28 mouse cellular contexts compared by ENCODE assay signal in the genomic region with DNA sequence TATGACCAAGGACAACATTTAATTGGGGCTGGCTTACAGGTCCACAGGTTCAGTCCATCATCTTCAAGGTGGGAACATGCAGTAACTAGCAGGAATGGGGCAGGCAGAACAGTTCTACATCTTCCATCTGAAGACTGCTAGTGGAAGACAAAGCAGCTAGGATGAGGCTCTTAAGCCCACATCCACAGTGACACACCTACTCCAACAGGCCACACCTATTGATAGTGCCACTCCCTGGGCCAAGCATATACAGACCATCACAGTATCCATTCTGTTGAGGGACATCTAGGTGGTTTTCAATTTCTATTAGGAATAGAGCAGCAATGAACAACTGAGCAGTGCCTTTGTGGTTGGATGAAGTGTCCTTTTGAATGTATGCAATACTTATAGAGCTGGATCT. TPM values are rescaled to one million over a fixed set of nuclear protein-coding genes. Genes with fewer than 3 reads are reported as not detected.
DNase-seq lines count a peak whose midpoint lies in the region; ATAC-seq lines count a peak whose summit lies in the region.
"Had no signal": no experiment of that assay in that cellular context is flagged by ENCODE, and none has a peak within 500 bp of the region (broad histone marks: within the 10 kb centered on the region; RNA-seq: fewer than 3 reads in every experiment).

No protein-coding gene starts in this region.

- no peaks in the 10 kb centered on the region for H3K27me3 ChIP-seq in hindbrain, embryonic 11.5 days (ENCODE audit: control insufficient read depth, insufficient read depth, low read length)
- no peaks in the 10 kb centered on the region for H3K27me3 ChIP-seq in hindbrain, embryonic 13.5 days
- no peaks in the 10 kb centered on the region for H3K27me3 ChIP-seq in limb, embryonic 13.5 days
- H3K27me3 ChIP-seq in limb, embryonic 10.5 days (ENCODE audit: low read depth, poor library complexity, severe bottlenecking): no peaks in the 10 kb centered on the region
- no peaks in the 10 kb centered on the region for H3K27me3 ChIP-seq in liver, embryonic 13.5 days
- H3K27me3 ChIP-seq in liver, embryonic 16.5 days (ENCODE audit: control insufficient read depth, insufficient read depth, low read depth, low read length): no peaks in the 10 kb centered on the region
- H3K27me3 ChIP-seq: embryonic facial prominence, embryonic 15.5 days; heart, embryonic 13.5 days; hindbrain, embryonic 15.5 days had no signal

- H3K9me3 ChIP-seq in hindbrain, embryonic 11.5 days (ENCODE audit: control insufficient read depth, low read length): no peaks in the 10 kb centered on the region
- no peaks in the 10 kb centered on the region for H3K9me3 ChIP-seq in hindbrain, embryonic 13.5 days
- H3K9me3 ChIP-seq in limb, embryonic 13.5 days: no peaks in the 10 kb centered on the region
- no peaks in the 10 kb centered on the region for H3K9me3 ChIP-seq in limb, embryonic 10.5 days (replicated peaks)
- no peaks in the 10 kb centered on the region for H3K9me3 ChIP-seq in liver, embryonic 13.5 days (replicated peaks)
- H3K9me3 ChIP-seq in liver, embryonic 16.5 days (replicated peaks; ENCODE audit: control insufficient read depth, low read length): no peaks in the 10 kb centered on the region
- H3K9me3 ChIP-seq: embryonic facial prominence, embryonic 15.5 days; forebrain, embryonic 10.5 days; G1E; heart, embryonic 13.5 days; hindbrain, embryonic 15.5 days had no signal

- ATAC-seq in hindbrain, embryonic 11.5 days (ENCODE audit: low FRiP score): 0 out of 2 replicates have a peak, but pooled peaks have one; percentile 12
- no peak for ATAC-seq in hindbrain, embryonic 13.5 days (ENCODE audit: low FRiP score)
- 0 out of 2 replicates have a peak, but pooled peaks have one; percentile 7 for ATAC-seq in limb, embryonic 13.5 days (ENCODE audit: low FRiP score, low read depth)
- ATAC-seq in liver, embryonic 13.5 days (ENCODE audit: low read depth): peak; percentile 55
- peak; percentile 52 for ATAC-seq in liver, embryonic 16.5 days (ENCODE audit: low read depth)

- H3K9ac ChIP-seq in hindbrain, embryonic 11.5 days (ENCODE audit: low read depth, low read length): no peak overlapping the region
- H3K9ac ChIP-seq in hindbrain, embryonic 13.5 days: no peak overlapping the region
- H3K9ac ChIP-seq in limb, embryonic 13.5 days: no peak overlapping the region
- H3K9ac ChIP-seq in liver, embryonic 13.5 days: no peak overlapping the region
- no peak overlapping the region for H3K9ac ChIP-seq in liver, embryonic 16.5 days (ENCODE audit: low read depth, low read length)
- H3K9ac ChIP-seq: embryonic facial prominence, embryonic 15.5 days; heart, embryonic 13.5 days; hindbrain, embryonic 15.5 days had no signal

- intact Hi-C loops in gastrocnemius, postnatal 36 days (cut with DNase I): no loop called here

- no peak overlapping the region for H3K4me3 ChIP-seq in hindbrain, embryonic 11.5 days (ENCODE audit: low read depth, low read length)
- no peak overlapping the region for H3K4me3 ChIP-seq in hindbrain, embryonic 13.5 days
- H3K4me3 ChIP-seq in limb, embryonic 13.5 days: no peak overlapping the region
- no peak overlapping the region for H3K4me3 ChIP-seq in limb, embryonic 10.5 days
- H3K4me3 ChIP-seq in liver, embryonic 13.5 days (replicated peaks): no peak overlapping the region
- no peak overlapping the region for H3K4me3 ChIP-seq in liver, embryonic 16.5 days (ENCODE audit: low read depth, low read length)
- H3K4me3 ChIP-seq: embryonic facial prominence, embryonic 15.5 days; erythroblast, embryonic 14.5 days; forebrain, embryonic 10.5 days; gastrocnemius, adult 2 months; heart, embryonic 13.5 days; hindbrain, embryonic 15.5 days had no signal

- H3K27ac ChIP-seq in hindbrain, embryonic 11.5 days (ENCODE audit: low read depth, low read length): no peak overlapping the region
- H3K27ac ChIP-seq in hindbrain, embryonic 13.5 days: no peak overlapping the region
- H3K27ac ChIP-seq in limb, embryonic 13.5 days: no peak overlapping the region
- H3K27ac ChIP-seq in limb, embryonic 10.5 days: no peak overlapping the region
- H3K27ac ChIP-seq in liver, embryonic 13.5 days: 0 out of 2 replicates have a peak overlapping the region, but pooled peaks have one; percentile 4
- no peak overlapping the region for H3K27ac ChIP-seq in liver, embryonic 16.5 days (ENCODE audit: low read length)
- H3K27ac ChIP-seq: embryonic facial prominence, embryonic 15.5 days; forebrain, embryonic 10.5 days; gastrocnemius, adult 2 months; heart, embryonic 13.5 days; hindbrain, embryonic 15.5 days had no signal

- H3K4me2 ChIP-seq in hindbrain, embryonic 11.5 days (replicated peaks; ENCODE audit: low read depth, low read length): no peak overlapping the region
- no peak overlapping the region for H3K4me2 ChIP-seq in hindbrain, embryonic 13.5 days
- H3K4me2 ChIP-seq in limb, embryonic 13.5 days (replicated peaks): no peak overlapping the region
- H3K4me2 ChIP-seq in liver, embryonic 13.5 days: no peak overlapping the region
- H3K4me2 ChIP-seq in liver, embryonic 16.5 days (ENCODE audit: low read depth, low read length): no peak overlapping the region
- H3K4me2 ChIP-seq: embryonic facial prominence, embryonic 15.5 days; heart, embryonic 13.5 days; hindbrain, embryonic 15.5 days had no signal

- no peaks in the 10 kb centered on the region for H3K4me1 ChIP-seq in hindbrain, embryonic 11.5 days (replicated peaks; ENCODE audit: control insufficient read depth, insufficient read depth, low read length)
- H3K4me1 ChIP-seq in hindbrain, embryonic 13.5 days (replicated peaks): no peaks in the 10 kb centered on the region
- H3K4me1 ChIP-seq in limb, embryonic 13.5 days: 0 out of 2 replicates have a peak, but pooled peaks cover 4% of the 10 kb centered on the region
- no peaks in the 10 kb centered on the region for H3K4me1 ChIP-seq in limb, embryonic 10.5 days
- H3K4me1 ChIP-seq in liver, embryonic 13.5 days (replicated peaks): peaks cover 10% of the 10 kb centered on the region
- H3K4me1 ChIP-seq in liver, embryonic 16.5 days (ENCODE audit: control insufficient read depth, low read depth, low read length): no peaks in the 10 kb centered on the region; the same call in none of the 2 replicates
- H3K4me1 ChIP-seq: embryonic facial prominence, embryonic 15.5 days; hindbrain, embryonic 15.5 days had no signal

- H3K36me3 ChIP-seq in hindbrain, embryonic 11.5 days (ENCODE audit: control insufficient read depth, insufficient read depth, low read length): 0 out of 2 replicates have a peak, but pooled peaks cover 3% of the 10 kb centered on the region
- peaks cover 27% of the 10 kb centered on the region for H3K36me3 ChIP-seq in hindbrain, embryonic 13.5 days
- H3K36me3 ChIP-seq in limb, embryonic 13.5 days: peaks cover 39% of the 10 kb centered on the region
- H3K36me3 ChIP-seq in limb, embryonic 10.5 days: peaks cover 36% of the 10 kb centered on the region
- H3K36me3 ChIP-seq in liver, embryonic 13.5 days: peaks cover 37% of the 10 kb centered on the region
- H3K36me3 ChIP-seq in liver, embryonic 16.5 days (ENCODE audit: control insufficient read depth, insufficient read depth): peaks cover 34% of the 10 kb centered on the region

- DNase-seq in hindbrain, embryonic 11.5 days (ENCODE audit: low spot score): no peak
- no peak for DNase-seq in limb, embryonic 10.5 days (ENCODE audit: low spot score)
- no peak for DNase-seq in liver, embryonic 13.5 days
- DNase-seq in gastrocnemius, postnatal 36 days: no peak
- no peak for DNase-seq in testis, postnatal 10 days (ENCODE audit: low spot score)
- DNase-seq: adrenal gland, postnatal 10 days; cerebellum, adult 11 months; cerebellum, adult 8-10 months; cerebellum, postnatal 14 days; embryo, embryonic 11 days; gastrocnemius, adult 2 months; gastrocnemius, postnatal 25 days; heart, adult 11 months; heart, postnatal 10 days had no signal

RNA-seq across cellular contexts. Expression of gene Ccdc83, which starts 54.6 kb away (rescaled TPM):
- polyA plus RNA-seq in hindbrain, embryonic 11.5 days (2014; fragmentation: Nextera tagmentation; extraction: Ambion mirVana): not detected in 2 replicates
- not detected in 2 replicates for polyA plus RNA-seq in hindbrain, embryonic 13.5 days (2015; fragmentation: Nextera tagmentation; extraction: Ambion mirVana)
- polyA plus RNA-seq in limb, embryonic 13.5 days (2015; fragmentation: Nextera tagmentation; extraction: Ambion mirVana): not detected in 2 replicates
- polyA plus RNA-seq in limb, embryonic 10.5 days (2016; fragmentation: Nextera tagmentation; extraction: Ambion mirVana): not detected in 2 replicates
- not detected in 2 replicates for polyA plus RNA-seq in liver, embryonic 13.5 days (2015; fragmentation: Nextera tagmentation; extraction: Ambion mirVana)
- not detected in 2 replicates for polyA plus RNA-seq in liver, embryonic 16.5 days (2015; fragmentation: Nextera tagmentation; extraction: Ambion mirVana)
- total RNA-seq in gastrocnemius, postnatal 36 days (2021): not detected
- total RNA-seq: adrenal gland, postnatal 10 days; adrenal gland, postnatal 4 days; common myeloid progenitor, adult 5-6 weeks; gastrocnemius, adult 2 months; gastrocnemius, postnatal 25 days; heart, postnatal 10 days; hematopoietic stem cell, adult 5-6 weeks had no signal
- polyA plus RNA-seq: brain, embryonic 14.5 days; embryonic facial prominence, embryonic 11.5 days; erythroblast, embryonic 14.5 days; forebrain, embryonic 10.5 days; G1E; heart, embryonic 13.5 days; hindbrain, embryonic 15.5 days had no signal
